Mouse (Mus musculus) bone marrow macrophage, adult 2 months (primary cell): ENCODE measurements around the gene Alpl.

ENCODE experiments used
- CTCF ChIP-seq: IDR thresholded peaks from 2 replicates; pipeline ENCODE4 v1.5.1; 2012; ENCODE audit warnings: low read depth, mild to moderate bottlenecking, low read length, moderate library complexity
- POLR2A ChIP-seq: IDR thresholded peaks from 2 replicates; pipeline ENCODE4 v1.6.1; 2012; ENCODE audit warnings: mild to moderate bottlenecking, low read depth, low read length, borderline replicate concordance

- no peak for TF ChIP-seq POLR2A
- TF ChIP-seq CTCF: no peak
Measured at GRCm38 (mm10) chr4:137730757-137731156, 65.4 kb downstream of the Alpl start.
